Mouse (Mus musculus): ENCODE results near the gene Olfr924. TPM values are rescaled to one million over a fixed set of nuclear protein-coding genes. Genes with fewer than 3 reads are reported as not detected.

Gene Olfr924
- polyA plus RNA-seq (2012; rRNA removed; ENCODE audit: low replicate concordance), result not detected in 2 replicates

GRCm38 (mm10) chr9:38844149-38844548 lies at the start of gene Olfr924:
Olfr924 (plus strand) TSS chr9:38844449.

GRCm38 (mm10) chr9:38814314-38814713 lies 29.9 kb upstream of the Olfr924 start, which contains the start of gene Olfr922:
Olfr922 (plus strand) TSS chr9:38814614.

GRCm38 (mm10) chr9:38826245-38826644 lies 18.0 kb upstream of the Olfr924 start, which contains the start of gene Olfr923:
Olfr923 (plus strand) TSS chr9:38826545.

GRCm38 (mm10) chr9:38854760-38855159 lies 10.5 kb downstream of the Olfr924 start, which contains the start of gene Olfr26:
Olfr26 (plus strand) TSS chr9:38855060.

DNA sequence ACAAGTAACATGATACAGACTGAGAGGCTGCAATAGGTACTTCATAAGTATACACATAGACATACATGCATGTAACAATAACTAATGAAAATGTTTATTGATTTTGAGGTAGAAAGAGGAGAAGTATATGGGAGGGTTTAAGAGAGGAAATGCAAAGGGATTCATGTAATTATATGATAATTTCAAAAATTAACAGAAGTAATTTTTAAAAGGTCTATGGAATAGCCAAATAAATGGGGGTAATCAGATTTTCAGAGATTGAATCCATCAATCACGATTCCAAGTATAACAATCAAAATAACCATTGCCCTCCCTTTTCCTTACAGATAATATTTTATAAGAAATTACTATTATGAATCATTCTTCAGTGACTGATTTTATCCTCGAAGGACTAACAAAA lies 32.6 kb downstream of the Olfr924 start, which contains the start of gene Olfr926:
TSS of gene Olfr926 (plus strand) at position 301 of the 400 bp plus-strand sequence.

Other genes with a start within 250 kb of the Olfr924 start
- not detected in 2 replicates for gene Olfr914, start 239.3 kb upstream of the Olfr924 start, polyA plus RNA-seq (2012; rRNA removed; ENCODE audit: low replicate concordance)
- gene Olfr916, start 184.6 kb upstream of the Olfr924 start, polyA plus RNA-seq (2012; rRNA removed; ENCODE audit: low replicate concordance), result not detected in 2 replicates
- not detected in 2 replicates for gene Olfr917, start 178.6 kb upstream of the Olfr924 start, polyA plus RNA-seq (2012; rRNA removed; ENCODE audit: low replicate concordance)
- not detected in 2 replicates for gene Olfr918, start 169.8 kb upstream of the Olfr924 start, polyA plus RNA-seq (2012; rRNA removed; ENCODE audit: low replicate concordance)
- not detected in 2 replicates for gene Olfr919, start 140.8 kb upstream of the Olfr924 start, polyA plus RNA-seq (2012; rRNA removed; ENCODE audit: low replicate concordance)
- gene Vwa5a, start 126.2 kb upstream of the Olfr924 start, polyA plus RNA-seq (2012; rRNA removed; ENCODE audit: low replicate concordance), result 29.9 and 35.9 TPM in 2 replicates
- 0.21 and 0.32 TPM in 2 replicates for gene Olfr920, start 92.2 kb upstream of the Olfr924 start, polyA plus RNA-seq (2012; rRNA removed; ENCODE audit: low replicate concordance)
- gene Olfr921, start 71.4 kb upstream of the Olfr924 start, polyA plus RNA-seq (2012; rRNA removed; ENCODE audit: low replicate concordance), result not detected in 2 replicates
- not detected in 2 replicates for gene Olfr922, start 29.8 kb upstream of the Olfr924 start, polyA plus RNA-seq (2012; rRNA removed; ENCODE audit: low replicate concordance)
- not detected in 2 replicates for gene Olfr923, start 17.9 kb upstream of the Olfr924 start, polyA plus RNA-seq (2012; rRNA removed; ENCODE audit: low replicate concordance)
- not detected in 2 replicates for gene Olfr26, start 10.6 kb downstream of the Olfr924 start, polyA plus RNA-seq (2012; rRNA removed; ENCODE audit: low replicate concordance)
- gene Olfr926, start 32.7 kb downstream of the Olfr924 start, polyA plus RNA-seq (2012; rRNA removed; ENCODE audit: low replicate concordance), result not detected in 2 replicates
- gene Olfr930, start 85.4 kb downstream of the Olfr924 start, polyA plus RNA-seq (2012; rRNA removed; ENCODE audit: low replicate concordance), result not detected in 2 replicates
- gene Olfr933, start 127.9 kb downstream of the Olfr924 start, polyA plus RNA-seq (2012; rRNA removed; ENCODE audit: low replicate concordance), result not detected in 2 replicates
- not detected in 2 replicates for gene Olfr934, start 143.9 kb downstream of the Olfr924 start, polyA plus RNA-seq (2012; rRNA removed; ENCODE audit: low replicate concordance)
- not detected in 2 replicates for gene Olfr935, start 155.2 kb downstream of the Olfr924 start, polyA plus RNA-seq (2012; rRNA removed; ENCODE audit: low replicate concordance)
- not detected in 2 replicates for gene Olfr146, start 178.9 kb downstream of the Olfr924 start, polyA plus RNA-seq (2012; rRNA removed; ENCODE audit: low replicate concordance)
- gene Olfr937, start 220.5 kb downstream of the Olfr924 start, polyA plus RNA-seq (2012; rRNA removed; ENCODE audit: low replicate concordance), result not detected in 2 replicates
- gene Olfr938, start 234.4 kb downstream of the Olfr924 start, polyA plus RNA-seq (2012; rRNA removed; ENCODE audit: low replicate concordance), result not detected in 2 replicates

All from subcutaneous adipose tissue, adult 2 months (tissue).